Mouse (Mus musculus): Measurements from ENCODE around the gene Ccnt1. TPM values are rescaled to one million over a fixed set of nuclear protein-coding genes. Genes with fewer than 3 reads are reported as not detected.
A peak's percentile ranks its signal among the peaks of the same experiment; 100 is the strongest.

Ccnt1 gene
- polyA plus RNA-seq, 1 experiment = 0.61 TPM

DNA sequence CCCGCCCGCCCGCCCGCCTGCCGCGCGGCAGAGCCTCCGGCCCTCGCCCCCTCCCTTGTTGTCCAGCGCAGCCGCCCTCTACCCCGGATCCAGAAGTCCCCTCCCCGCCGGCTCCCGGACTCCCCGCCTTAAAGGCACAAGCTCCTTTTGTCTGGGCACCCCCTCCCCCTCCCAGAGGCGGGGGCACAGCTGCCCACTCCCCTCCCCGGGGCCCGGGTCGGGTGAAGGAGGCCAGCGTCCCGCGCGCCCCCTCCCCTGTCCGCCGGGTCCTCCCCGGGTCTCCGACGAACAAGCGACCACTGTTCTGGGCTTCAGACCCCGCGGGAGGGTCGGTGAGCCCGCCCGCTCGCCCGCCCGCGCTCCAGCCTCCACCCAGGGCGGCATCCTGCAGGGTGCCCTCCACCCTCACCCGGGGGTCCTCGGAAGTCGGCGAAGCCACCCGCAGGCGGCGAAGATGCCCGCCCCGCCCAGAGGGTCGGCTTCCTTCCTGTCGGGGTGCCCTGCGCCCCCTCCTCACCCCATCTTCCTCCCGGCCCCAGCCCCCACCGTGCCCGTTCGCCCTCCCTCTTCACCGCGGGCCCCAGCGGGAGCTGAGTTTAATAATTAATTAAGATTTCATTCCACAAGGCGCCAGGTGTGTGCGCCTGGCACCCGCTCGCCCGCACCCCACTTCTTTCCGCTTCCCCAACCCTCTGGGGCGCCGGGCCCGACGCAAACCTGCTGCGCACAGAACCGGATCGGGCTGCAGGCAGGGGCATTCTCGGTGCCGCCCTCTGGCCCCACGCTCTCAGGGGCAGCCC lies 38.8 kb upstream of the Ccnt1 start, which contains the start of gene Adcy6:
Adcy6 (minus strand) TSS at position 746 of the 800 bp plus-strand sequence.
- Histone ChIP-seq H3K27me3 (ENCODE audit: control insufficient read depth) (peaks cover 13% of the 10 kb centered on the region), H3K4me3 (replicated peaks) (peak within 1 kb of the TSS; percentile 86), H3K36me3 (ENCODE audit: control insufficient read depth) (peaks cover 24% of the 10 kb centered on the region), H3K9me3 (ENCODE audit: control insufficient read depth, low read length) (peaks cover 8% of the 10 kb centered on the region), H3K4me1 (ENCODE audit: control insufficient read depth) (peaks cover 62% of the 10 kb centered on the region)
- TF ChIP-seq TAL1 (IDR thresholded peaks at IDR 0.05; ENCODE audit: low read length) (no peak), GATA1 (IDR thresholded peaks at IDR 0.05; ENCODE audit: low read length) (no peak)

GRCm38 (mm10) chr15:98608784-98609250 lies 38.1 kb upstream of the Ccnt1 start:
- H3K4me1 ChIP-seq (ENCODE audit: control insufficient read depth) = peaks cover 69% of the 10 kb centered on the region
- TF ChIP-seq GATA1 (IDR thresholded peaks at IDR 0.05; ENCODE audit: low read length) (no peak), TAL1 (IDR thresholded peaks at IDR 0.05; ENCODE audit: low read length) (no peak)
- H3K4me3 ChIP-seq (replicated peaks) = peak overlapping the region; percentile 86
- H3K27me3 ChIP-seq (ENCODE audit: control insufficient read depth) = peaks cover 13% of the 10 kb centered on the region
- H3K36me3 ChIP-seq (ENCODE audit: control insufficient read depth) = peaks cover 31% of the 10 kb centered on the region
- peaks cover 11% of the 10 kb centered on the region for H3K9me3 ChIP-seq (ENCODE audit: control insufficient read depth, low read length)

DNA sequence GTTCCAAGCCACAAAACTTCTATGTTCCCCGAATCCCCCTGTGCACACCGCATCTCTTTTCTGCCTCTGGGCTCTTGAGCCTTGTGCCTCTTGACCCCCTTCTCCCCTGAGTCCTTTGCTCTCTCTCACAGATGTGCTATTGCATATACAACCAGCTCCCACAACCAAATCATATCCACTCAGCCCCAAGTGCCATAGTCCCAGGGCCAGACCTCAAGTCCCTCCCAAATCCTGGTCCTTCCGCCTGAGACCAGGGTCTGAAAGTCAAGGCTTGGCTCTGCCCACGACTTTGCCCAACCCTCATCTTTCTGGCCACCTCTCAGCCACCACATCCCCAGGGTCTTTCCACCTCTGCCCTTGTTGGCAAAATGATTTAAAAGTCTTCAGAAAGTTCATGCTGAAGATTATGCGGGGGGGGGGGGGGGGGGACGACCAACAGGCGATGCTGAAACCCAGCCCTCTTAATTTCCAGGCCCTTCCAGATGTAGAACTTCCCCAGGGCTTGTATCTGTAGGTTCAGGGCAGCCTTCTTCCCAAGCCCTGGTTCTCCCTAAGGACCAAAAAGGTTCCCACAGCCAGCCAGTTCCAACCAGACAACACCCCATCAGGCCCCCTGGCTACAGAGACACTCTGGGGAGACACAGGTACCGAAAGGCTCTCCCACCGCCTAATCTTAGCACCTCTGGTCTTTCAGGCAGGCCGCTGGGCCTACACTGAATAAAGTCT lies 37.5 kb upstream of the Ccnt1 start:
- Histone ChIP-seq H3K36me3 (ENCODE audit: control insufficient read depth) (peaks cover 37% of the 10 kb centered on the region), H3K4me1 (ENCODE audit: control insufficient read depth) (peaks cover 75% of the 10 kb centered on the region), H3K9me3 (ENCODE audit: control insufficient read depth, low read length) (peaks cover 11% of the 10 kb centered on the region), H3K4me3 (replicated peaks) (peak overlapping the region; percentile 86), H3K27me3 (ENCODE audit: control insufficient read depth) (peaks cover 13% of the 10 kb centered on the region)
- TF ChIP-seq TAL1 (IDR thresholded peaks at IDR 0.05; ENCODE audit: low read length) = no peak
- no peak for TF ChIP-seq GATA1 (IDR thresholded peaks at IDR 0.05; ENCODE audit: low read length)

DNA sequence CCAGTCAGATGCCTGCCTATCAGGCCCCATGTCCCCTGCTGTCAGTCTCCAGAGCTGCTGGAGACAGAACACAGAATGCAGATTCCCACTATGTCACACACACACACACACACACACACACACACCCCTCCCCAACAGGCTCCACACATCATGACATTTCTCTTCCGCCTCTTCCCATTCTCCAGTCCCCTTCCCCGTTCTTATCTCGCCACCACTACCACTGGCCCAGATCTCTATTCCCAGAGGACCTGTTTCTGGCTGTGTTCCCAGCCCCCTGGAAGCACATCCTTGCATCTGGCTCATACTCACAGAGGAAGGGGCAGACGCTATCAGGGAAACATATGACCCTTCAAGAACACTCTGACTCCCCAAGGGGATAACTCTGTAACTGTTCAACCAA lies 36.8 kb upstream of the Ccnt1 start:
- Histone ChIP-seq H3K4me1 (ENCODE audit: control insufficient read depth) (peaks cover 81% of the 10 kb centered on the region), H3K27me3 (ENCODE audit: control insufficient read depth) (peaks cover 13% of the 10 kb centered on the region)

DNA sequence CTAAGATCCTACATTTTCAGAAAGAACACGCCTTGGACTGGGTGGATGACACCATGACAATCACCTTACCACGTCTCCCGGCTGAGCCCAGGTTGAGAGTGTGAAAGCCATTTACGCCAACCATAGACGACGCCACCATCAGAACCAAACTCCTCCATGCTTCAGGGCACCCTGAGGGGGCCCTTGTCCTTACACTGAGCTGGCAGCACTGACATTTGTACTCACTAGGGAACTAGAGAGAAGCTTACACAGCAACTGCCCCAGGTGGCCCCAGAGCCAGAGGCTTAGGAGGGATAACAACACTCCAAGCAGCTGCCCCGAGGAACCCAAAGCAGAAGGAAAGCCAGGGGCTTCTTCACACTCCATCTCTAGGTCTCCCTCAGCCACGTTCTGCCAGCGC lies 36.0 kb upstream of the Ccnt1 start:
- peaks cover 90% of the 10 kb centered on the region for H3K4me1 ChIP-seq (ENCODE audit: control insufficient read depth)
- H3K36me3 ChIP-seq (ENCODE audit: control insufficient read depth) = peaks cover 52% of the 10 kb centered on the region
- H3K27me3 ChIP-seq (ENCODE audit: control insufficient read depth) = peaks cover 13% of the 10 kb centered on the region
- TF ChIP-seq GATA1 (IDR thresholded peaks at IDR 0.05; ENCODE audit: low read length) (no peak), TAL1 (IDR thresholded peaks at IDR 0.05; ENCODE audit: low read length) (no peak)
- peaks cover 6% of the 10 kb centered on the region for H3K9me3 ChIP-seq (ENCODE audit: control insufficient read depth, low read length)
- H3K4me3 ChIP-seq (replicated peaks) = peak overlapping the region; percentile 86

More for the DNA sequence above, 36.8 kb upstream of the Ccnt1 start:
- H3K9me3 ChIP-seq (ENCODE audit: control insufficient read depth, low read length) = peaks cover 11% of the 10 kb centered on the region
- H3K4me3 ChIP-seq (replicated peaks) = peak overlapping the region; percentile 86
- no peak for TF ChIP-seq TAL1 (IDR thresholded peaks at IDR 0.05; ENCODE audit: low read length)
- no peak for TF ChIP-seq GATA1 (IDR thresholded peaks at IDR 0.05; ENCODE audit: low read length)
- peaks cover 43% of the 10 kb centered on the region for H3K36me3 ChIP-seq (ENCODE audit: control insufficient read depth)

- H3K4me1 ChIP-seq (ENCODE audit: control insufficient read depth) = peaks cover 96% of the 10 kb centered on the region
- peak overlapping the region; percentile 86 for H3K4me3 ChIP-seq (replicated peaks)
- H3K9me3 ChIP-seq (ENCODE audit: control insufficient read depth, low read length) = peaks cover 6% of the 10 kb centered on the region
Measured at GRCm38 (mm10) chr15:98606051-98606536, 35.4 kb upstream of the Ccnt1 start.

DNA sequence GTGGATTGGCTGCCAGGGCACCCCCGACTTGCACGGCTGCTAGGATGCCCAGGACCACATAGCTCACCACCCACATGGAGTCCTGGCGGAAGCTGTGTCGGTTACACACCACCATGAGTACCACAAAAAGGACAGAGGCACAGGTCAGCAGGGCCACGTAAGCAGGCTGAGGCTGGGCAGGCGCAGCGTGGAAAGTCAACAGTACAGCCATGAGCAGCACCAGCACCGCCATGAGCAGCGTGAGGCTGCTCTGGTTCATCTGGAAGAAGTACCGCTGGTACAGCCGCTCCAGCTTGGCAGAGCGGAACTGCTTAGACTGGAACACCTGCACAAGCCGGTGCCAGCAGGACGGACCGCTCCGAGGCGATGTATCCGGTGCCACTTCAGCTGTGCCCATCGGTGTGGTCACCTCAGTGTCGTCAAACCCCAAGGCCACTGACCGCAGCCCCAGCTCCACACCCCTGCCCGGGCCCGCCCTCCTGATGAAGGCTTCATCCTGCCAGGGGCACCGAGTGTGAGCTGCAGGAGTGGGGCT lies 33.4 kb upstream of the Ccnt1 start:
- Histone ChIP-seq H3K27me3 (ENCODE audit: control insufficient read depth) (no peaks in the 10 kb centered on the region), H3K4me1 (ENCODE audit: control insufficient read depth) (peaks cover 96% of the 10 kb centered on the region), H3K9me3 (ENCODE audit: control insufficient read depth, low read length) (peaks cover 6% of the 10 kb centered on the region), H3K4me3 (replicated peaks) (peak overlapping the region; percentile 66), H3K36me3 (ENCODE audit: control insufficient read depth) (peaks cover 78% of the 10 kb centered on the region)
- TF ChIP-seq TAL1 (IDR thresholded peaks at IDR 0.05; ENCODE audit: low read length) = no peak
- TF ChIP-seq GATA1 (IDR thresholded peaks at IDR 0.05; ENCODE audit: low read length) = no peak

More at GRCm38 (mm10) chr15:98606051-98606536, 35.4 kb upstream of the Ccnt1 start:
- Histone ChIP-seq H3K36me3 (ENCODE audit: control insufficient read depth) (peaks cover 58% of the 10 kb centered on the region), H3K27me3 (ENCODE audit: control insufficient read depth) (peaks cover 13% of the 10 kb centered on the region)
- peak; percentile 98 for TF ChIP-seq GATA1 (IDR thresholded peaks at IDR 0.05; ENCODE audit: low read length)
- peak; percentile 84 for TF ChIP-seq TAL1 (IDR thresholded peaks at IDR 0.05; ENCODE audit: low read length)

DNA sequence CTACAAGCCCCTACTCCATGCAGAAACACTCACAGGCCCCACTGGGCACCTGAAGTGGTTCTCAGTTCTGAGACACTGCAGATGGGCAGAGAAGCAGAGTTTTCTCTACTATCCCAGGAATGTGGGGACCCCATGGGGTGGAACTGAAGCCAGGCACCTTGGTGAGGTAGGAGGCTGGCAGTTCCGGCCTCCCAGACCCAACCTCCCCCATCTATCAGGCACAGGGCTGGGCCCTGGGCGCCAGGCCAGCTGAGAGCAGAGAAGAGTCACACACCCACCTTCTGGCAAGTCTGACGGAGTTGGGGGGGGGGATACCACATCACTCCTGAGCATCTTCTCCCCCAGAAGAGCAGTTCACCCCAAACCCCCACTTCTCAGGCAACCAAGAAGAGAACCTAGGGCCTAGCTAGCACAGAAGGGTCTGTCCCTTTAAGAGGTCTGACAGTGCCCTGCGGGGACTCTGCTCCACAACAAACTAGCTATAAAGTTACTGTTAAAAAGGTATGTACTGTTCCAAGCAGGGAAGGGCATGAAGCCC lies 32.3 kb upstream of the Ccnt1 start:
- H3K9me3 ChIP-seq (ENCODE audit: control insufficient read depth, low read length) = peaks cover 6% of the 10 kb centered on the region
- peaks cover 87% of the 10 kb centered on the region for H3K36me3 ChIP-seq (ENCODE audit: control insufficient read depth)
- no peak for TF ChIP-seq GATA1 (IDR thresholded peaks at IDR 0.05; ENCODE audit: low read length)
- no peak for TF ChIP-seq TAL1 (IDR thresholded peaks at IDR 0.05; ENCODE audit: low read length)
- no peaks in the 10 kb centered on the region for H3K27me3 ChIP-seq (ENCODE audit: control insufficient read depth)
- H3K4me1 ChIP-seq (ENCODE audit: control insufficient read depth) = peaks cover 87% of the 10 kb centered on the region
- peak overlapping the region; percentile 66 for H3K4me3 ChIP-seq (replicated peaks)
